Mouse (Mus musculus): Measurements from ENCODE around the gene Dact1.

- TF ChIP-seq CTCF (IDR thresholded peaks at IDR 0.05; ENCODE audit: insufficient read depth, low read length) (no peak), POLR2A (IDR thresholded peaks at IDR 0.05; ENCODE audit: borderline replicate concordance, extremely low read depth, low read depth, low read length) (no peak)
Measured at GRCm38 (mm10) chr12:71264211-71264610, 45.5 kb upstream of the Dact1 start.

All from lung, adult 2 months (tissue).